Mouse (Mus musculus) heart, embryonic 16.5 days (tissue): ENCODE results near the gene Kif23. TPM values are rescaled to one million over a fixed set of nuclear protein-coding genes. Genes with fewer than 3 reads are reported as not detected.

Experiments
- ATAC-seq: fragments of 200-750 bp; cut with Nextera tagmentation; replicated peaks from 2 replicates; pipeline ENCODE4 v1.8.0; 2017; ENCODE audit warnings: moderate number of reproducible peaks; ENCODE audit not compliant: insufficient read depth, low FRiP score; ENCODE audit errors: extremely low read depth
- H3K27ac ChIP-seq: fragments of 300-500 bp; sonication (generic); 2 replicates; pipeline ENCODE4 v1.5.1; 2014; ENCODE audit warnings: mild to moderate bottlenecking, low read length, control low read depth, moderate library complexity
- H3K27me3 ChIP-seq: fragments of 300-500 bp; sonication (generic); 2 replicates; pipeline ENCODE4 v1.6.1; 2014; ENCODE audit warnings: low read length, mixed read lengths; ENCODE audit not compliant: control insufficient read depth, insufficient read depth
- H3K36me3 ChIP-seq: fragments of 300-500 bp; sonication (generic); 2 replicates; pipeline ENCODE4 v1.6.1; 2014; ENCODE audit not compliant: control insufficient read depth, insufficient read depth
- H3K4me1 ChIP-seq: fragments of 300-500 bp; sonication (generic); 2 replicates; pipeline ENCODE4 v1.6.1; 2014; ENCODE audit warnings: low read length, mixed read lengths; ENCODE audit not compliant: control insufficient read depth, insufficient read depth
- H3K4me2 ChIP-seq: fragments of 300-500 bp; sonication (generic); 2 replicates; pipeline ENCODE4 v1.6.1; 2014; ENCODE audit warnings: low read depth, mild to moderate bottlenecking, control low read depth, low read length
- H3K4me3 ChIP-seq: fragments of 300-500 bp; sonication (generic); 2 replicates; pipeline ENCODE4 v1.5.1; 2014; ENCODE audit warnings: mild to moderate bottlenecking, control low read depth, low read length
- H3K9ac ChIP-seq: fragments of 300-500 bp; sonication (generic); 2 replicates; pipeline ENCODE4 v1.6.1; 2014; ENCODE audit warnings: low read length, control low read depth
- H3K9me3 ChIP-seq: fragments of 300-500 bp; sonication (generic); replicated peaks from 2 replicates; pipeline ENCODE4 v1.6.1; 2016; ENCODE audit warnings: low read length; ENCODE audit not compliant: control insufficient read depth
- WGBS: fragments of 180-500 bp; shearing (Covaris S2); extraction: QIAGEN DNeasy Blood & Tissue Kit; methylation state at CpG from one replicate; pipeline ENCODE4 v1.1.7; 2014; 5-methylcytosine and 5-hydroxymethylcytosine counted together
- polyA plus RNA-seq: library from polyadenylated mRNA; unstranded; fragments of >200 nt; fragmentation: Nextera tagmentation; extraction: Ambion mirVana; gene quantifications from 2 replicates; pipeline ENCODE4 v1.2.1, GENCODE M21; 2015

Kif23 gene
- polyA plus RNA-seq, 1 experiment from 2014 or later = 77.8 TPM

GRCm38 (mm10) chr9:61959921-61960569, 13.5 kb upstream of the Kif23 start:
- Histone ChIP-seq H3K9ac (no peak overlapping the region), H3K4me3 (no peak overlapping the region), H3K27me3 (no peaks in the 10 kb centered on the region), H3K36me3 (no peaks in the 10 kb centered on the region), H3K4me2 (no peak overlapping the region), H3K9me3 (no peaks in the 10 kb centered on the region), H3K27ac (peak overlapping the region; percentile 8), H3K4me1 (no peaks in the 10 kb centered on the region)
- 71% methylated on average over 1 of the region's 1 CpGs for WGBS
- no peak for ATAC-seq

DNA sequence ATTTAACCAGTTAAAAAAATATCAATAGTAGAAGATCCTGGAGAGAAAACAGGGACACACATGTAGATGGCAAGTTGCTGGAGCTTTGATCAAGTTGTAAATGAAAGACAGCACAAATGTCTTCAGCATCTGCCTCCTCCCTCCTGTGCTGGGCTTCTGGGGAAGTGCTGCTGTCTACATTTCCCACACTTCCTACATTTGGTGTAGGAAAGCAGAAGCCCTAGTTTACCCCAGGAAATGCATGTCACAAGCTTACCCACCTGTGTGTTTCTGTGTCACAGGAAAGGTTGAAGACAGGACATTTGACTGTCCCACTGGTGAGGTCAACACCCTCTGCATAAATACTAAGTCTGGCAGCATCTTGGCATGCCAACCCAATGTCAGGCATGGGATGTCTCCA, 8.1 kb upstream of the Kif23 start:
- no peaks in the 10 kb centered on the region for H3K4me1 ChIP-seq
- no peak overlapping the region for H3K4me2 ChIP-seq
- H3K4me3 ChIP-seq = no peak overlapping the region
- H3K27ac ChIP-seq = no peak overlapping the region
- no peaks in the 10 kb centered on the region for H3K36me3 ChIP-seq
- ATAC-seq = no peak
- no peaks in the 10 kb centered on the region for H3K27me3 ChIP-seq
- H3K9me3 ChIP-seq = no peaks in the 10 kb centered on the region
- H3K9ac ChIP-seq = no peak overlapping the region

DNA sequence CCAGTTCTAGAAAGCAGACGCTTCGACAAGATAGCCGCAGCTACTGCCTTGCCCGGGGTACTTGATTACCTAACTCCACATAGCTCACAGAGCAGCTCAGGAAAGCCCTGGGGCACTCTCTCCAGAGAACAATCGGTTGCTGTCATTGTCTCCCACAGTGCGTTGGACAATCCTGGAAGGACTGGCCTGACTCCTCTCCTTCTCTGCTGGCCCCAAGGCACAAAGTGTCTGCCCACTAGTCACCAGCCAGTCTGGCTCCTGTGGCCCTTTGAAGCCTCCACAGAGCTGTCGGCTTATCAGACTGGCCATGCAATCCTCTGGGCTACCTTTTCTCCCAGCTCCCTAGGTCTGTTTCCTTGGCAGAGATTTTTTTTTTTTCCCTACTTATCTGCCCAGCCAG, 5.7 kb upstream of the Kif23 start:
- H3K4me2 ChIP-seq = no peak overlapping the region
- no peaks in the 10 kb centered on the region for H3K9me3 ChIP-seq
- no peak for ATAC-seq
- no peak overlapping the region for H3K27ac ChIP-seq
- H3K4me1 ChIP-seq = peaks cover 5% of the 10 kb centered on the region
- no peak overlapping the region for H3K4me3 ChIP-seq
- no peaks in the 10 kb centered on the region for H3K27me3 ChIP-seq
- 46% methylated on average over 7 of the region's 7 CpGs for WGBS
- H3K9ac ChIP-seq = no peak overlapping the region
- no peaks in the 10 kb centered on the region for H3K36me3 ChIP-seq

DNA sequence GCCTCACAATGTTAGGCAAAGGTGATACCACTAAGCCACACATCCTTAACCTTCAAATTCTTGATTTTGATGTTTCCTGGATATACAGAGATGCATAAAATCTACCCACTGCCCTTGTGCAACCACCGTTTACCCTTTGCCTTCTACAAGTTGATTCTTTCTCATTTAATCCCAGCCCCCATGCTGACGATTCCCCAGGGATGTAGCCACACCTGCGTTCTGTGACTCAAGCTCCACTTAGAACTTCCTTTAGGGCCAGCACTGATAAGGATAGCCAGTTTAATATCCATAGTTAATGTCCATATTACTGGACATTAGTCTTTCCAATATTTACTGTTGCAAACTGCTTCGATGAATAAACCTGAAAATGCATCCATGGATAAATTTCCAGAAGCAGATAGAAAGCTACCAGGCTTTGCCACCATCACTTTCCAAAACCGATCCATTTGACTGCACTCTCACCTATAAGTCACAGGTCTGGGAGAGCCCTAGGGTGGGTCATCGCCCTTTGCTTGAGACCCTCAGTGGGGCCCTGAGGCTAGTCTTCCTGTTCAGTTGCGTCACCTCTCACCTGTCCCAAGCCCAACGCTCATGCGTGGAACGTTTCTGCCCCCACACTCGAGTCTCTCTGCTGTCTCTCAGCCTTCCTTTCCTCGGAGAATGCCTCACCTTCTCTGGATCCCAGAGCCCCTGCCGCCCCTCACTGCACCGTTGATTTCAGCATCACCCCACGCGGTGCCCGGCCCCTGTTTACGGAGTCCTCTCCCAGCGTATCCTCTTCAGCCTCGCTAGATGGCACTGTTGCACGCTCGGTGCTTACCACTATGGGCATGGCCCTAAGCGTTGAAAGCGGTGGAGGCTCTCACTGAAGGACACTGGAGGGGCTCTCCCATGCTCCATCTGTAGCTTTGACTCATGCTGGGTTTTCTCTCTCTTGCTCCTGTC, 1.1 kb upstream of the Kif23 start:
- peaks cover 5% of the 10 kb centered on the region for H3K4me1 ChIP-seq
- peak; percentile 69 for ATAC-seq
- no peaks in the 10 kb centered on the region for H3K9me3 ChIP-seq
- peaks cover 4% of the 10 kb centered on the region for H3K36me3 ChIP-seq
- peak overlapping the region; percentile 97 for H3K4me2 ChIP-seq
- no peaks in the 10 kb centered on the region for H3K27me3 ChIP-seq
- peak overlapping the region; percentile 81 for H3K4me3 ChIP-seq
- 7% methylated on average over 24 of the region's 24 CpGs for WGBS
- H3K27ac ChIP-seq = no peak overlapping the region; the same call in 1 of the 2 replicates
- peak overlapping the region; percentile 51 for H3K9ac ChIP-seq

- Histone ChIP-seq H3K4me1 (peaks cover 11% of the 10 kb centered on the region), H3K36me3 (peaks cover 9% of the 10 kb centered on the region), H3K27me3 (no peaks in the 10 kb centered on the region), H3K9ac (peak overlapping the region; percentile 83), H3K27ac (peak overlapping the region; percentile 49), H3K9me3 (no peaks in the 10 kb centered on the region), H3K4me3 (peak overlapping the region; percentile 81), H3K4me2 (peak overlapping the region; percentile 97)
- ATAC-seq = peak; percentile 49
- WGBS = under 1% methylated on average over 38 of the region's 38 CpGs
Measured at GRCm38 (mm10) chr9:61945973-61946611, 482 bp downstream of the Kif23 start.

DNA sequence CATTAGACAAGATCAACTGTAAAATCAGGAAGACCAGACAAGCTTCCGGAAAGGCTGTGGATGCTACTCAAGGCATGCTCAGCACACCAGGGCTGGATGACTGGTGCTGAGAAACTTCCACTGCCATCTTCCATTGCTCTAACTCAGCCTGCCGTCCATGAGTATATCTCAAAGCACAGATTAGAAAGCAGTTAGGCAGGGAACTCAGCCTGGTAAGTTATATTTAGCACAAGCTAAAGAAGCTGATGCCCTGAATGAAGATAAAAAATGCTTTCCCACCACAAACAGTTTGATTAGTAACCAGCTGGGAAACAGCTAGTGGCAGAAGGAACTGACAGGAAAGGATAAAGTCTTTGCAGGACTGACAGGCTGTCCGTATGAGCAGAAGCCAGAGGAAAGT, 5.5 kb downstream of the Kif23 start:
- H3K27ac ChIP-seq = peak overlapping the region; percentile 65
- no peaks in the 10 kb centered on the region for H3K27me3 ChIP-seq
- H3K9ac ChIP-seq = 0 out of 2 replicates have a peak overlapping the region, but pooled peaks have one; percentile 6
- ATAC-seq = 0 out of 2 replicates have a peak, but pooled peaks have one; percentile 28
- no peak overlapping the region for H3K4me3 ChIP-seq
- no peaks in the 10 kb centered on the region for H3K9me3 ChIP-seq
- peaks cover 9% of the 10 kb centered on the region for H3K4me1 ChIP-seq
- peak overlapping the region; percentile 4; the same call in 1 of the 2 replicates for H3K4me2 ChIP-seq
- H3K36me3 ChIP-seq = peaks cover 45% of the 10 kb centered on the region
- 36% methylated on average over 3 of the region's 3 CpGs for WGBS

- H3K9me3 ChIP-seq = no peaks in the 10 kb centered on the region
- H3K27ac ChIP-seq = no peak overlapping the region
- no peaks in the 10 kb centered on the region for H3K27me3 ChIP-seq
- H3K36me3 ChIP-seq = peaks cover 71% of the 10 kb centered on the region
- H3K9ac ChIP-seq = no peak overlapping the region
- 74% methylated on average over 2 of the region's 2 CpGs for WGBS
- H3K4me2 ChIP-seq = no peak overlapping the region
- no peak for ATAC-seq
- no peak overlapping the region for H3K4me3 ChIP-seq
- no peaks in the 10 kb centered on the region for H3K4me1 ChIP-seq
Measured at GRCm38 (mm10) chr9:61933333-61933732, 13.2 kb downstream of the Kif23 start.

DNA sequence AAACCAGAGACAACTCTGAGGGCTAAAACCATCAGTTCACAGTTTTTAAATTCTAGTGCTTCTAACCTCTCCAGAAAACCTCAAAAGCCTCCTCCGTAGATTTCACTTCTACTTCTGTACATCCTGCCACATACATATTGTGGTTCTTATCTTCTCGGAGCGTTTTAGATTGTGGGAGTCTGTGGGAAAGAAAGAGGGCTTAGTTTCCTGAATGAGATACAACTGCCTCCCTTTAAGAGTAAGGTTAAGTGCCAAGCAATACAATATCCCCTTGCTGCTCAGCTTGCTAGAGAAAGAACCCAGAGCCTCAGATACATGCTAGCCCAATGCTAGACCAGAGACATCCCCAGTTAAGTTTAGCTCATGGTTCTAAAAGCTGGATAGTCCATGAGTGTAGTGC, 14.6 kb downstream of the Kif23 start:
- 56% methylated on average over 3 of the region's 3 CpGs for WGBS
- H3K27ac ChIP-seq = no peak overlapping the region
- ATAC-seq = no peak
- peaks cover 66% of the 10 kb centered on the region for H3K36me3 ChIP-seq
- H3K27me3 ChIP-seq = no peaks in the 10 kb centered on the region
- no peak overlapping the region for H3K4me3 ChIP-seq
- no peak overlapping the region for H3K4me2 ChIP-seq
- H3K9me3 ChIP-seq = no peaks in the 10 kb centered on the region
- no peaks in the 10 kb centered on the region for H3K4me1 ChIP-seq
- no peak overlapping the region for H3K9ac ChIP-seq
